Mouse (Mus musculus) left cerebral cortex, postnatal 25 days (tissue): ENCODE data around the gene As3mt. TPM values are rescaled to one million over a fixed set of nuclear protein-coding genes. Genes with fewer than 3 reads are reported as not detected.
"Not testable (repeated sequence)": the region's sequence is repeated elsewhere in the genome, so short reads cannot be mapped to it uniquely, and the experiment has no call there.

ENCODE experiments used
- DNase-seq, 2 experiments: peaks; one replicate each; pipeline ENCODE4 v3.0.0; 2022; ENCODE audit warnings: low spot score in 2 of 2, mixed read lengths in 1 of 2
- intact Hi-C: fragments of 180-260 bp; cut with DNase I; formaldehyde crosslinking; loops from one replicate; pipeline ENCODE4 v1.15.1; 2025
- total RNA-seq, 2 experiments: library from RNA; stranded (reverse); gene quantifications; 2 replicates each; pipeline ENCODE4 v1.2.3; 2021

As3mt gene
- total RNA-seq, 2 experiments from 2014 or later: 22.0 to 24.4 TPM

DNA sequence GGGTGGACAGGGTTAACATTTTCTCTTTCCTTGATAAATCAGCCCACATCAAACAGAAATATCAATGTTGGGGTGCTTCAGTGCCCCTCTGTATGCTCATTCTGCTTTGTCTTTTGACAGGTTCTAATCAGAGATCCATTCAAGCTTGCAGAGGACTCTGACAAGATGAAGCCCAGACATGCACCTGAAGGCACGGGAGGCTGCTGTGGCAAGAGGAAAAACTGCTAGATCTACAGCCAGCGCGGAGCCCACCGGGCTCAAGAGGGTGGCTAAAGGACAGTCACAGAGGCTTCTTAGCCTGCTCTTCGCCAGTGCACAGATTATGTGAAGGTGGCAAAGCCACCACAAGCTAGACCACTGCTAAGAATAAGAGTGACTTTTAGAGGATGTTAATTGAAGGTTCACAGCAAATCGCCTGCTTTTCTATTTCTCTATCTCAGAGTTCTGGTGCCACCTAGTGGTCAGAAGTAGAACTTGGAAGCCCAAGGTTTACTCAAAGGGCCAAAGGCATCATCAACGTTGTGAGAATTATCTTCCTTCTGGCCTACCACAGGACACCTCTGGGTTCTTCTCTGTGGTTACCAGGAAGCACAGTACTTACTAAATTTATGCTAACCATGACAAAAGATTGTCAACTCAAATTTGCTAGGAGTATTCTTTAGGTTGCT, 33.2 kb downstream of the As3mt start:
- DNase-seq: peak; percentile 79
- intact Hi-C loops: loop anchor here (1.0 kb wide), 2 partner anchors 70 to 152 kb away; no protein-coding TSS in a partner anchor

DNA sequence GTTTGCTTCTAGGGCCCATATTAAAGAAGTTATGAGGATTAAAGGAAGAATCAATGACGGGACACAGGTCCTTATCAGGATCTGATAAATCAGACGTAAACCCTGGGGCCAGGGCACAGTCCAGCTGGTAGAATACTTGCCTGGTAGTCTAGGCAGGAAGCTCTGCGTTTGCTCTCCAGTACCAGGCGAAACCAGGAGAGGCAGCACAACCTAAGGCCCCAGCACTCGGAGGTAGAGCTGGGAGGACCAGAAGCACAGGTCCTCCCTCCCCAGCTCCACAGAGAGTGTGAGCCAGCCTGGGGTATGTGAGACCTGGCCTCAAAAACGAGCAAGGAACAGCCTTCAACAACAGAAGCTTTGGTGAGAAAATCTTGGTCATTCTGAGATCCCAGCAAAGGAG, 34.3 kb downstream of the As3mt start:
- intact Hi-C loops: no loop called here
- no peak for DNase-seq

DNA sequence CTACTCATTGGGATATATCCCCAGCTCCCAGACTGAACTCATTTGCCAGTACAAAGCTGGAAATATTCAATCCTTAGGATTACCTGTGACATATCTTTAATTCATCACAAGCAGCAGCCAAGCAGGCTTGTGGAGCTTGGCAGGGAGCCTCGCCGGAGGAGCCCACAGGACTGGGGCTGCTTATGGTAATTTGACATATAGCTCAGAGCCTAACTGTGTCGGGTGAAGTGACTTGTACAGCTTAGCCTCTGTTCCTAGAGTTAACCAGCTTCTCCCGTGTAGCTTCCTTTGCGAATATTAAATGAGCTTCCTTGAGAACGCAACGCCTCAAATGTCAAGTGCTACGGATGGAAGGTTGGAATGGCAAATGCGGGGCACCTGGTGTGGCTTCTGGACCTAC, 37.4 kb downstream of the As3mt start:
- DNase-seq: no peak
- intact Hi-C loops: no loop called here

DNA sequence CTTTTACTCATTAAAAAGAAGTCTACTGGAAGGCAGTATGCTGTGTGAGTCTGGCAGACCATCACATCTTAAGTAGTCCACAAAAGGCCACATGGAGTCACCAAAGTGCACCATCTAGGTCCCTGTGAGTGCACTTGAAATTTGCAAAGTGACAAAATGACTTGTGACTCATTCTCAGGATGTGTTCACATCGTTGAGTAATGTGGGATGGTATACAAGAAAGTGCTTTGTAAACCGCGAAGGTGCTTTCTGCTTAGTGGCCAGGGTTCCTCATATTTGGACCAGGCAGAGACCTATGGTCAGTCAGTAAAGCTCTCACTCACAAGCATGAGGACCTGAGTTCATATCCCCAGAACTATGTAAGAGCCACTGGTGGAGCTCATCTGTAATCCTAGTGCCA, 40.5 kb downstream of the As3mt start:
- intact Hi-C loops: no loop called here
- no peak for DNase-seq

DNA sequence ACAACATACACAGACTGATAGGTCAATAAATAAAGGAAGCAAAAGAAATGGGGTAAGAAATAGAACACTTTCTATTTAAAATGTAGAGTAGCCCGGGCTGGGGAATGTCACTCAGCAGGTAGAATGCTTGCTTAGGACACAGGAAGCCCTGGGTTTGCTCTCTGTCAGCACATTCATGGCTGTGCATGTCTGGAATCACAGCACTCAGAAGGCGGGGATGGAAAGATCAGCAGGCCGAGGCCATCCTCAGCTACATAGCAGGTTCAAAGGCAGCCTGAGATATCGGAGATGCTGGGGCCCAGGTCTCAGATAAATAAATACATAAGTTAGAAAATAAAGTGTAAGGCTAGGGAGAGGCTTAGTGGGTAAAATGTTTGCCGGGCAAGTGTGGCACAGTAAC, 45.0 kb downstream of the As3mt start:
- DNase-seq: no peak
- intact Hi-C loops: no loop called here

DNA sequence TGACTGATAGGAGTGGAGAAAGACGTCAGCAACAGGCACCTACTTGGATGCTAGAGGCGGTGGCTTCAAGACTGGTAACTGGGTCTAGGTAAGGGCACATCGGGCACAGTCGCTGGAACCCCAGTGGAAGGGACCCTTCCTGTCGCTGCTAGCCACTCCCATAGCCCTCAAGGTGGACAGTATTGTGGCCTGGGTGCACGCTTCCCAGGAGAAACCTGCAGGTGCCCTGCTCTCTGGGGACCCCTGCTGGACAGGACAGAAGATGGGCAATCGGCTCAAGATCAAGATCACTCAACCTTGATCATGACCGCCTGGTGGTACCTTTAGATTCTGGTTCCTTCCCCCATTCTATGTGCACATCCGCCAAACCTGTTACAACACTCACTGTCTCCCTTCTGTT, 47.8 kb downstream of the As3mt start:
- intact Hi-C loops: no loop called here
- DNase-seq: no peak

DNA sequence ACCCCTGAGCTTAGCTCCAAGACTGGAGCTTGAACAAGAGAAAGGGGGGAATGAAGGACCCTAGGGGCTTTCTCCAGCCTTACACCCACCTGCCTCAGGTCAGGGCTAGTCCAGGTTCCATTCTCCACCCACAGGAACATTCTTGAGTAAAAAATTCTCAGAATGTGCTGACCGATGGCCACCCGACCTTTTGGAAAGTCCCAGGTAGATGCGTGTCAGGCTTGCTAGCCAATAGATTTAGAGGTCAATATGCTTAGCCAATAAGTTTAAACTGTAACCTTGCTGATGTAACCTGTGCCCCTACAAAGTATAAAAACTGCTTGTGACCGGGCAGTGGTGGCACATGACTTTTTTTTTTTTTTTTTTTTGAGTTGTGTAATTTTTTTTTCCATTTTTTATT, 49.0 kb downstream of the As3mt start:
- intact Hi-C loops: no loop called here
- no peak for DNase-seq

DNA sequence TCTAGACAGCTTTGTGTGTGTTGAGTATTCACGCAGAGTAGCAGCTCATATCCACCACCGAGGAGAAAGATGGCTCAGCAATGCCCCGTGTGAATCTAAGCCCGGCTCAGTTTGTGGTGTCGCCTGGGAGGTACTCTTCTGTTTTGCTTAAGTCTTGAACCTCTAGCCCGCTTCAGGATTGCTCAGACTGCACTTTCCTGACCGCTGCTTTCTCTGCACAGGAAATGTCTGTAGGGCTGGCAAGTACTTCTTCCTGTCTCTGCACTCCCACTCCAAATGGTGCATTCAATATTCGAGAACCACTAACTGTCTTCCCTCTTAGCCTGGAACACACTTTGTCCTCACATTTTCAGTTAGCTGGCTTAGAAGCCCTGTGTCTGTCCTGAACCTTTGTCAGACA, 51.8 kb downstream of the As3mt start:
- intact Hi-C loops: no loop called here
- peak in 1 of 2 experiments; percentile 16 for DNase-seq

DNA sequence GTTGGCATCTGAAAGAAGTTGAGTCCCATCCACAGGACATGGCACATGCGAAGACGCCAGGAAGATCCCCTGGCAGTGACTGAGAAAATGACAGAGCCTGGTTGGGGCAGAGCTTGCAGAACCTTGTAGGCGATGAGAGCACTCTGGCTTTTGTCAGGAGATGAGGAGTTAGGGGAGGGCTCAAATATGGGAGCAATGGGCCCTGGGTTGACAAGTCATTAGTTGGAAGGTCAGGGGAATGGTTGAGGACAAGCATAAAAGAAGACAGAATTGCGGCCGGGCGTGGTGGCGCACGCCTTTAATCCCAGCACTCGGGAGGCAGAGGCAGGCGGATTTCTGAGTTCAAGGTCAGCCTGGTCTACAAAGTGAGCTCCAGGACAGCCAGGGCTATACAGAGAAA, 52.7 kb downstream of the As3mt start:
- not testable (repeated sequence) for DNase-seq
- intact Hi-C loops: loop anchor here (1.0 to 5.0 kb wide), 3 partner anchors 109 to 282 kb away; no protein-coding TSS in a partner anchor

DNA sequence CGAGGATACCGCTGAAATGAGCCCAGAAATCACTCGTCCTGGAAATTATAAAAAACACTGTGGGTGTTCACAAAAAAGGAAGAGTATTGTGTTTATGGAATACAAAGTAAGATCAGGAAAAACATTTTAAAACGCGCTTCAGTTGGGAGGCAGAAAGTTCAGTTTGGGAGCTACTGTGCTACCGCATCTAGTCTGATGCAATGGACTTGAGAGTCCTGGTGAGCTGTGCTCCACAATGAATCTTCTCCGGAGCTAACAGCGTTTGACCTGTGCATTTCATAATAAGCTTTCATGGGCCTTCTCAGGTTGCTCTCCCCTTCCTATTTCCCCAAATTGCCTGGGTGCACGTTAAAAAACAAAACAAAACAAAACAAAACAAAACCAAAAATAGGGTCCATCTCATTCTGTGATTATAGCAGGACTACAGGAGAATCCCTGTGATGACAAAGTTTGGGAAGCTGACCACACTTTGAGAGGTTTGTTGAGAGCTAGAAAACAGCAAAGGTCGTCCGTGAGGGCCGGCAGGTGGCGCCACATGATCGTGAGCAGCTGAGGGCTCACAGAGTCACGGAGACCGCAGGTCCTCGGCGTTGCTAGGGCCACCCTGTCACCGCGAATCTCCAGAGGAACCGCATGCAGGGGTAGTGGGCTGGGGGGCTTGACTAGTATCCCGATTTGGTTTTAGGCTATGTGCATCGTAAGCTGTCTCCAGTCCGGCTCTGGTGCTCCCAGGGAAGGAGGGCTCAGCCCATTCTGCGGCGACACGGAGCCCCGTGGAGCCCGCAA, 53.3 kb downstream of the As3mt start:
- intact Hi-C loops: loop anchor here (1.0 to 5.0 kb wide), 3 partner anchors 109 to 282 kb away; no protein-coding TSS in a partner anchor
- DNase-seq: peak; percentile 86 to 92

DNA sequence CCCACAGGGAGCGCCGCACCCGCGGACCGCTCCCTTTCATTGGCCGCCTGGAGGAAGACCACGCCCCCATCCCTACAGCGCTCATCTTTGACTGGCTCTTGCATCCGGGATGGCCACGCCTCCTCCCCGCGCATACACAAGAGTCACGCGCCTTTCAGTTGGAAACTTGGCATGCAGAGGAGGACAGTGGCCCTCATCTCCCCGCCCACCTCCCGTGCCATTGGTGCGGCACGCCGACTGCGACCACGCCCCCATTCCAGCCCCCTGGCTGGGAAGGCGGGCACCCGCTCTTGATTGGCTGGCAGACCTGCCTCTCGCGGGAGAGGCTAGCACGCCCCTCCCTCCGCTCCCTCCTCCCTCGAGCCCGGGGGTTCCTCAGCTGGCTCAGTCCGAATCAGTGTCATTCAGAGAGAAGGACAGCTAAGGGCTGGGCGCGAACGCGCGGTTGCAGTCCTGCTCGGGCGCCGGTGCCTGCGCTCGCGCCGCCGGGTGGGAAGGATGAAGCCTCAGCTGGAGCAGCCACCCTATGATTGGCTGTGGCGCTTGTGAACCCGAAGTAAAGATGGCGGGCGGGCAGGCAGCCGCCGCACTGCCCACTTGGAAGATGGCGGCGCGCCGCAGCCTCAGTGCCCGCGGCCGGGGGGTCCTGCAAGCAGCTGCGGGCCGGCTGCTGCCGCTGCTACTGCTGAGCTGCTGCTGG, 54.1 kb downstream of the As3mt start, which contains the start of gene Cnnm2:
Gene Cnnm2, plus strand, starts transcription at position 350 of the 700 bp plus-strand sequence.
- intact Hi-C loops: loop anchor here (2.0 to 5.0 kb wide), 2 partner anchors 201 to 281 kb away; no protein-coding TSS in a partner anchor
- DNase-seq: peak; percentile 100

DNA sequence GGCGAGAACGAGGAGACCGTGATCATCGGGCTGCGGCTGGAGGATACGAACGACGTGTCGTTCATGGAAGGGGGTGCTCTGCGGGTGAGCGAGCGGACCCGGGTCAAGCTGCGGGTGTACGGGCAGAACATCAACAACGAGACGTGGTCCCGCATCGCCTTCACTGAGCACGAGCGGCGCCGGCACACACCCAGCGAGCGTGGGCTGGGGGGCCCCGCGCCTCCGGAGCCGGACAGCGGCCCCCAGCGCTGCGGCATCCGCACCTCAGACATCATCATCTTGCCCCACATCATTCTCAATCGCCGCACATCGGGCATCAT, 54.7 kb downstream of the As3mt start:
- no peak for DNase-seq
- intact Hi-C loops: loop anchor here (2.0 to 5.0 kb wide), 3 partner anchors 201 to 280 kb away; no protein-coding TSS in a partner anchor

DNA sequence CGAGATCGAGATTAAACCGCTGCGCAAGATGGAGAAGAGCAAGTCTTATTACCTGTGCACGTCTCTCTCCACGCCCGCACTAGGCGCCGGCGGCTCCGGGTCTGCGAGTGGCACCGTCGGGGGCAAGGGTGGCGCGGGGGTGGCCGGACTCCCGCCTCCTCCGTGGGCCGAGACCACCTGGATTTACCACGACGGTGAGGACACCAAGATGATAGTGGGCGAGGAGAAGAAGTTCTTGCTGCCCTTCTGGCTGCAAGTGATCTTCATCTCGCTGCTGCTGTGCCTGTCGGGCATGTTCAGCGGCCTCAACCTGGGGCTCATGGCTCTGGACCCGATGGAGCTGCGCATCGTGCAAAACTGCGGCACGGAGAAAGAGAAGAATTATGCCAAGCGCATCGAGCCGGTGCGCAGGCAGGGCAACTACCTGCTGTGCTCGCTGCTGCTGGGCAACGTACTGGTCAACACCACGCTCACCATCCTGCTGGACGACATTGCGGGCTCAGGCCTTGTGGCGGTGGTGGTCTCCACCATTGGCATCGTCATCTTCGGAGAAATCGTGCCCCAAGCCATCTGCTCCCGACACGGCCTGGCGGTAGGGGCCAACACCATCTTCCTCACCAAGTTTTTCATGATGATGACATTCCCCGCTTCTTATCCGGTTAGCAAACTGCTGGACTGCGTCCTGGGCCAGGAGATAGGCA, 55.2 kb downstream of the As3mt start:
- intact Hi-C loops: loop anchor here (2.0 to 5.0 kb wide), 2 partner anchors 228 to 280 kb away; no protein-coding TSS in a partner anchor
- DNase-seq: peak; percentile 43 to 48

DNA sequence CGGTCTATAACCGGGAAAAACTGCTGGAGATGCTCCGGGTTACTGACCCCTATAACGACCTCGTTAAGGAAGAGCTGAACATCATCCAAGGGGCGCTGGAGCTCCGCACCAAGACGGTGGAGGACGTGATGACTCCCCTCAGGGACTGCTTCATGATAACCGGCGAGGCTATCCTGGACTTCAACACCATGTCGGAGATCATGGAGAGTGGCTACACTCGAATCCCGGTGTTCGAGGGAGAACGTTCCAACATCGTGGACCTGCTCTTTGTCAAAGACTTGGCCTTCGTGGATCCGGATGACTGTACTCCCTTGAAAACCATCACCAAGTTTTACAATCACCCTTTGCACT, 55.7 kb downstream of the As3mt start:
- DNase-seq: peak; percentile 19 to 24
- intact Hi-C loops: loop anchor here (2.0 to 5.0 kb wide), 2 partner anchors 228 to 279 kb away; no protein-coding TSS in a partner anchor

DNA sequence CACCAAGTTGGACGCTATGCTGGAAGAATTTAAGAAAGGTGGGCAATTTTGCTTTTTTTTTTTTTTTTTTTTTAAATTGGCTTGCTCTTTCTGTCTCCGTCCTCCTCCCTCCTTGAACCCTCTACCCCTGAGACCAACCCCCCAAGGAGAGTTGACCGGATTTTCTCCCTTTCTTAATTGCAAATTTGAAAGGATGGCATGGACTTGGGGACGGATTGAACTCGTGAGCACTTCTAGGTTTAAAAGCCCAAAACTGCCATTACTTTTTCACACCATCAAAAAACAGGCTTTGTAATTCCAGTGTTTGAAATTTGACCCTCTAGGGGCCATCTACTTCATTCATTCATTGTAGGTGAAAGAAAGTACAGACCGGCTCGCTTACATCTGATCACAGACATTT, 56.1 kb downstream of the As3mt start:
- DNase-seq: peak in 1 of 2 experiments; percentile 13
- intact Hi-C loops: loop anchor here (2.0 to 5.0 kb wide), 2 partner anchors 227 to 279 kb away; no protein-coding TSS in a partner anchor

DNA sequence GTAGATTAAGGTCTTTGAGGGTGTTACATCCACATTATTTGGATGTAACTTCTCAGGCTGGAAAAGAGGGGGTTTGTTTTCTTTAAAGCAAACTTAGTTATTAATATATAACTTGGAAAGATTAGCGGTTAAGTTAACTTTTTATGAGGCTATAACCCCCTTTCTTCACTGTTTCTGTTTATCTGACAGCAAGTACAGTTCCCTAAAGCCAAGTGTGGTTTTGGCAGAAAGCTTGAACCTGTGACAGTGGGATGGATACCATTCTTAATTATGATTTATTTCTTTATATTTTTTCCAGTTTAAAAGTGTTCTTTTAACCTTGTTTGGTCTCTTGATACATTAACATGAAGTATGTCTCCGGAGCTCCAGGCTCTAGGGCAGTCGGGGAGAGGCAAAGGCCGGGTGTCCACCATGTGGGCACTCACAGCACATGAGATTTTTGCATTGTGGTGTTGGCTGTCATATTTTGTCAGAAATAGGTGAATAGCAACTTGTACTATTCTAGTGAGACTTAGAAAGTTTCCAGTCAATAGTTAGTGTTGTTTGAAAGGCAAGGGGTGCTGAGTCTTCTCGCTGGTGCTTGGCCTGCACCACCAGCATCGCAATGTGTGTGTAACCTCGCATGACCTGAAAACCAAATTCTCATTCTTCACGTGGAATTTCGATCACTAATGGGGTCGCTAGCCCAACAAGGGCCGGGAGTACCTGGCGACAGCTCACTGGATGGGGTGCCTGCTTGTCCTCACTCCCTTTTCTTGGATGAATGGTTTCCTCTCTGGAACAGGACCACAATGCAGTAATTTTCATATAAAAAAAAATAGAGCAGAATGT, 56.9 kb downstream of the As3mt start:
- no peak for DNase-seq
- intact Hi-C loops: loop anchor here (2.0 to 5.0 kb wide), 2 partner anchors 227 to 278 kb away; no protein-coding TSS in a partner anchor

DNA sequence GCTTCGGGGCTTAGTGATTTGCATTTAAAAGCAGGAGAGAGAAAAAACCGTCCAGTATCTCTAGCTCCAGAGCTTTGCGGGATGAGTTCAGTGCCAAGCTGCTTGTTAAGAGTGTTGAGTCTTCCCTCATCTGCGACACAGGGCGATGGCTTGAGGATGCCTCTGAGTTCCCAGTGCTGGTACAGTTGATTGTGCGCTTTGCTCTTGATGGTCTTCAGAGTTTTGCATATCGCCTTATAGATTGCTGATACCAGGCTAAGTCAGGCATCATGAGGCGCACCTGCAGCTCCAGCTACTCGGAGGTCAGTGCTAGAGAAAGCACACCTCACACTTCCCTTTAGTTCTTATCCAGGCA, 57.5 kb downstream of the As3mt start:
- peak; percentile 18 to 27 for DNase-seq
- intact Hi-C loops: loop anchor here (5.0 kb wide), 1 partner anchor 278 kb away; no protein-coding TSS in a partner anchor

DNA sequence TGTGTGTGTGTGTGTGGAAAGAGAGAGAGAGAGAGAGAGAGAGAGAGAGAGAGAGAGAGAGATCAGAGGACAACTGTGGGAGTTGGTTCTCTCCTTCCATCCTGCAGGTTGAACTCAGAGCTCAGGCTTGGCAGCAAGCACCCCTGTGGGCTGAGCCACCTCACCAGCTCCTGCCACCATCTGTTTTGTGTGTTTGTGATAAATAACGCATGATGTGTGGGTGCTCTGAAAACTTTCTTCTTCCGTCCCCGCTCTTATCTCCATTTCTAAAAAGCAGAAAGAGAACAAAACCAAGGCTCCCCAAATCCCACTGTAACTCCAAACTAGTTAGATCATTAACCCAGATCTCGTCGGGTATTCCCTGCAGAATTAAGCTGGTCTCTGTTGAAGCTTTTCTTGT, 58.9 kb downstream of the As3mt start:
- intact Hi-C loops: no loop called here
- DNase-seq: no peak

DNA sequence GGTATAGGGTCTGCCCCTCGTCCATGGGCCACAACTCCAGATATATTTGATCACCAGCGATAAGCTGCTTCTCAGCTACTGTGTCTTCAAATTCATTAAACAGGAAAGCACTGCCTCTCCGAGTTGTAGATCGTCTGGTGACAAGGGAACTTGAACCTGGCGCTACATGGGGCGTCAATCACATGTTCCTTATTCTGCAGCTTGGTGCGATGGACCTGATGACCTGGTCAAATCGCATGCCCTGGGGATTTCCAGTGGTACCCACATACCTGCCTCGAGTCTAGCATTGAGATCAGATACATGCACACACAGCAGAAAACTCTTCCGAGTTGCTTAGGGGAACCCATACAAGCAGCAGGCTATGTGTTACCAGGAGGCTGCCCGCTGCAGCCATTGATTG, 62.5 kb downstream of the As3mt start:
- intact Hi-C loops: no loop called here
- no peak for DNase-seq
